Mouse (Mus musculus): ENCODE data around the gene Apeh. TPM values are rescaled to one million over a fixed set of nuclear protein-coding genes. Genes with fewer than 3 reads are reported as not detected.

The Apeh gene
- polyA plus RNA-seq, 1 experiment, result 74.8 TPM

DNA sequence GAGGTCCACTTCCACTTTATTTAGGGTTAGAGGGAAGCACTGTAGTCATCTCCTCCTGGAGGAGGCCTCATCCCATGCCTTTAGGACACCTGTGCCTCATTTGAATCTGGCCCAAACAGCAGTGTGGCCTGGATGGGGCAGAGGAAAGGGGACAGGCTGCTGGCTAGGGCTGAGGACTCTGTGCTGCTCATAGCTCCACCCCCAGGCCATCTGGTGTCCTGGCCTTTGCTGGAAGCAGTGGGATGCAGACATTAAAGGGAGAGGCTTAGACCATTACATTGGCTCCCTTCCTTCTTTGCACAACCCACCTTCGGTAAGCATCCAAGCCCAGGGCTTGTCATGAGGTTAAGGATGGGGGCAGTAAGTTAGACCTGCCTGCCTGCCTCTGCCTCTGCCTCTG is 39.1 kb upstream of the Apeh start:
- WGBS, result 84% methylated on average over 1 of the region's 1 CpGs
- no peak for DNase-seq
- Histone ChIP-seq H3K4me1 (ENCODE audit: control insufficient read depth, insufficient read depth, low read length) (no peaks in the 10 kb centered on the region), H3K4me3 (replicated peaks; ENCODE audit: extremely low read depth, low read depth, low read length) (no peak overlapping the region)
- TF ChIP-seq CTCF (IDR thresholded peaks at IDR 0.05; ENCODE audit: insufficient read depth, low read length), result no peak
- no peak for TF ChIP-seq POLR2A (IDR thresholded peaks at IDR 0.05; ENCODE audit: borderline replicate concordance, extremely low read depth, low read depth, low read length)

DNA sequence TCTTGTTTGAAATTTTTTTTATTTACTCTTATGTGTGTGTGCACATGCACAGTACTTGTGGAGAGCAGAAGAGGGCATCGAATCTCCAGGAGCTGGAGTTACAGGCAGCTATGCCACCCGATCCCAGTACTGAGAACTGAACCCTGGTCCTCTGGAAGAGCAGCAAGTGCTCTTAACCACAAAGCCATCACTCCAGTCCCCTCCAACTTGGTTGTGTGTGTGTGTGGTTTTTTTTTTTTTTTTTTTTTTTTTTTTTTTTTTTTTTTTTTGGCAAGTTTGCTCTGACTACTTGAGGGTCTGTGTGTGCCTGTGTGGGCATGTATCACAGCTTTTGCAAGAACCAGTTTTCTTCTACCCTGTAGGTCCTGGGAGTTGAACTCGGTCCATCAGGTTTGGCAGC is 38.0 kb upstream of the Apeh start:
- Histone ChIP-seq H3K4me3 (replicated peaks; ENCODE audit: extremely low read depth, low read depth, low read length) (no peak overlapping the region), H3K4me1 (ENCODE audit: control insufficient read depth, insufficient read depth, low read length) (no peaks in the 10 kb centered on the region)
- WGBS, result 89% methylated on average over 3 of the region's 3 CpGs
- DNase-seq, result no peak
- TF ChIP-seq CTCF (IDR thresholded peaks at IDR 0.05; ENCODE audit: insufficient read depth, low read length) (no peak), POLR2A (IDR thresholded peaks at IDR 0.05; ENCODE audit: borderline replicate concordance, extremely low read depth, low read depth, low read length) (no peak)

DNA sequence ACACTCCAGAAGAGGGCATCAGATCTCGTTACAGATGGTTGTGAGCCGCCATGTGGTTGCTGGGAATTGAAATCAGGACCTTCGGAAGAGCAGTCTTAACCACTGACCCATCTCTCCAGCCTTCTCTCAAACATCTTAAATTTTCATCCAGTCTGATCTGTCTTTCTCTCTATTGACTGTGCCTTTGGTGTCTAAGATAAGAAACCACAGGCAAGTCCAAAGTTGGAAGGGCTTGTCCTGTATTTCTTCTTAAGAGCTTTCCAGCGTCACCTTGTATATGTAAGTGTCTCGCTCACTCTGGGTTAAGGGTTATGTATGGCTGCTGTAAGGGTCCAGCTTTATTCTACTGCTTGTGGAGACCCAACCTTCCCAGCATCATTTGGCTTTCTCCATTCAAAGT is 37.1 kb upstream of the Apeh start:
- 78% methylated on average over 5 of the region's 5 CpGs for WGBS

DNA sequence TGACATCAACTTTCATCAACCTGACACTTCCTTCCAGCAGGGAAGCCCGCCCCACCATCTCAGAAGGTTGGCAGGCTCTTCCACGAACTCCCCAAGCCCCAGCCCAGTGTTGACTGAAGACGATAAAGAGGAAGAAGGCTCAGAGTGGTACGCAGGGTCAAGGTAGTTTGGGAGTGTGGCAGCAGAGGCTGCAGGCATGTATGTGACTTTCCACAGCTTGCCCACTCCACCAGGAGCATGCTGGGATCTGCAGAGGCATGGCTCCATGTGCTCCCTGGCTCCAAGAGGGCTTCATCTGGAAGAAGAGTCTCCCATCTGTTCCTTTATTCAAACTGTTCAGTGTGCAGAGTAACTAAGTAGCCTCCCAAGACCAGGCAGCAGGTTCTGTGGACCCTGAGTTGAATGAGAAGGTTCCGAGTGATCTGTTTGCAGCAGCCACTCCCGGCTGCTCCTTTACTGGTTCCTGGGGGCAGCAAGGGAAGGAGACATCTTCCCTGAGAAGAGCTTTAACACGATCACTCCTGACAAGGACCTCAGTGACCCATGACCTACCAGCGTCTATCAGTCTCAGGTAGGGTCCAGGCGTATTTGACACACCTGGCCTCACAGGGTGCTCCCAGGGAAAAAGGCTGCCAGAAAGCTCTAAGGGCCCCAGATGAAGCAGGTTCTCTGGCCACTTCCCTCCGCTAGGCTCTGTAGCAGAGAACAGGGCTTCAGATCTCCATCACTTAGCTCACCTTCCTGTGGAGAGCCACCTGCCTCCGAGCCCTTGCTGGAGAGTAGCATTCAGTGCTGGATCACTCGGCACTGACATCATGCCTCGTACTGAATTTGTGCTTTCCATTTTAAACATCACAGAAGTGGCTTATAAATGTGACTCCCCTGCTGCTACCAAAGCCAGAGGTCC is 34.9 kb upstream of the Apeh start:
- 67% methylated on average over 13 of the region's 13 CpGs for WGBS
- no peak for TF ChIP-seq POLR2A (IDR thresholded peaks at IDR 0.05; ENCODE audit: borderline replicate concordance, extremely low read depth, low read depth, low read length)
- TF ChIP-seq CTCF (IDR thresholded peaks at IDR 0.05; ENCODE audit: insufficient read depth, low read length), result no peak
- Histone ChIP-seq H3K4me1 (ENCODE audit: control insufficient read depth, insufficient read depth, low read length) (no peaks in the 10 kb centered on the region), H3K4me3 (replicated peaks; ENCODE audit: extremely low read depth, low read depth, low read length) (no peak overlapping the region)
- DNase-seq, result no peak

More for the DNA sequence above, 37.1 kb upstream of the Apeh start:
- Histone ChIP-seq H3K4me1 (ENCODE audit: control insufficient read depth, insufficient read depth, low read length) (no peaks in the 10 kb centered on the region), H3K4me3 (replicated peaks; ENCODE audit: extremely low read depth, low read depth, low read length) (no peak overlapping the region)
- TF ChIP-seq POLR2A (IDR thresholded peaks at IDR 0.05; ENCODE audit: borderline replicate concordance, extremely low read depth, low read depth, low read length), result no peak
- no peak for TF ChIP-seq CTCF (IDR thresholded peaks at IDR 0.05; ENCODE audit: insufficient read depth, low read length)
- DNase-seq, result no peak

DNA sequence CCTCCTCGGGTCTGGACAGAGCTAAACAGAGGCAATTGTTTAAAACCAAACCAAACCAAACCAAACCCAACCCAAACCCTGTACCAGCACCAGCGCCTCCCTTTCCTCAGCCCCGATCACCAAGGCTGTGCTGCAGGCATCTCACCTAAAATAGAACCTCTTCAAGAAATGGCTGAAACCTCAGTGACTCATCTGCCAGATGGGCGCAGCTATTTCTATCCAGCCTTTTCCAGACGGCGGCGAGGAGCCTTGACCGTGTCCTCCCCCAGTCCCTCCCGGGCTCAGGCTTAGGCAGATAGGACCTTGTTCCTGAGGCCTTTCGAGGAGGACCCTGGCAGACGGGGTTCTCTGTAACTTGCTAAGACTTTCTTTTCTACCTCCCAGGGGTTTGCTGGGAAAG is 33.8 kb upstream of the Apeh start:
- DNase-seq, result no peak
- WGBS, result 82% methylated on average over 11 of the region's 11 CpGs

DNA sequence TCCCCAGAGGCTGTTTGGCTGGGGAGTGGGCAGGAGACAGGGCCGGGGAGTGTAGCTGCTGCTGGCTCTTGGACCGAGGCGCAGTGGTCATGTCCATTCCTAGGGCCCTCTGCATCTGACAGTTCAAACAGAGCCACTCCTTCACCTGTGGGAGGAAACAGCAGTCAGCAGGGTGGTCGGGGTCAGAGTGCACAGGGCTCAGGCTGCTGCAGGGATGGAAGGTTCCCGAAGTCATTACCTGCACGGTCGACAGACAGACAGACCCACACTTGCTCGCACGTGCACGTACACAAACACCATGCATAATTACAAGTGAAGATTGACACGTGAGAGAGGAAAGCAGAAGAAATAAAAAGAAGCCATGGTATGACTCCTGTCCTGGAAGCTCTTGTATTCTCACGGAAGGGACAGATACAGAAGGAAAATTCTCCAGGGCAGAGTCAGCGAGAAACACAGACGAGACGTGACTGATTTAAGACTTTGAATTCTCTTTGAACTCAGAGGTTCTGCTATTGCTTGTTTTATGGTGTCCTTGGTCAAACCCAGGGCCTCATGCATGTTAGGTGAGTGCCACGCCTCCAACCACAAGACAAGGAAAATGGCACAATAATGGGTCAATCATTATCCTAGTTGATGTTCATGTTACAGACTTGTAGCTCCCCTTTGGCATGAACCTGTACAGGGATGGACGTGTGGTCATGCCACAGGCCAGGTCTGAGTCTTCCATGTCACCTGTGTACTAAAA is 32.2 kb upstream of the Apeh start:
- whole genome bisulfite sequencing, result 77% methylated on average over 17 of the region's 17 CpGs
- H3K4me1 ChIP-seq (ENCODE audit: control insufficient read depth, insufficient read depth, low read length), result no peaks in the 10 kb centered on the region
- TF ChIP-seq POLR2A (IDR thresholded peaks at IDR 0.05; ENCODE audit: borderline replicate concordance, extremely low read depth, low read depth, low read length), result no peak
- TF ChIP-seq CTCF (IDR thresholded peaks at IDR 0.05; ENCODE audit: insufficient read depth, low read length), result no peak
- no peak overlapping the region for H3K4me3 ChIP-seq (replicated peaks; ENCODE audit: extremely low read depth, low read depth, low read length)
- no peak for DNase-seq

More for the DNA sequence above, 33.8 kb upstream of the Apeh start:
- Histone ChIP-seq H3K4me3 (replicated peaks; ENCODE audit: extremely low read depth, low read depth, low read length) (no peak overlapping the region), H3K4me1 (ENCODE audit: control insufficient read depth, insufficient read depth, low read length) (no peaks in the 10 kb centered on the region)
- no peak for TF ChIP-seq POLR2A (IDR thresholded peaks at IDR 0.05; ENCODE audit: borderline replicate concordance, extremely low read depth, low read depth, low read length)
- no peak for TF ChIP-seq CTCF (IDR thresholded peaks at IDR 0.05; ENCODE audit: insufficient read depth, low read length)

DNA sequence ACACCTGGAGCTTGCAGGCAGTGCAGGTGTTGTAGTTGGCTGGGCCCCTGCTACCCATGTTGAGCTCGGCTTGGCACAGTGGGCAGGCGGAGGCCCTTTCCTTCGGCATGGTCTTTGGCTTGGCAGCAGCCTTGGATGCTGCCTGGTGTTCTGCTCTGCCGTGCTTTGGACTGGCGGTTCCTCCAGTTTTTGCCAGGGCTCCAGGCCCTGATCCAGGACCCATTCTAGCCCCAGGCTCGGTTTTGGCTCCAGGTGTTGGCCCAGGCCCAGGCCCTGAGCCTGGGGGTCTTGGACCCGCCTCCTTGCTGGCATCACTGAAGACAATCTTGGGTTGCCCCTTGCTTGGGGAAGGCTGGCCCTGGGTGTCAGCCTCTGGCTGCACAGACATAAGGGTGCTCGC is 31.3 kb upstream of the Apeh start:
- WGBS, result 92% methylated on average over 8 of the region's 8 CpGs
- H3K4me1 ChIP-seq (ENCODE audit: control insufficient read depth, insufficient read depth, low read length), result no peaks in the 10 kb centered on the region
- no peak for DNase-seq
- TF ChIP-seq POLR2A (IDR thresholded peaks at IDR 0.05; ENCODE audit: borderline replicate concordance, extremely low read depth, low read depth, low read length), result no peak
- no peak for TF ChIP-seq CTCF (IDR thresholded peaks at IDR 0.05; ENCODE audit: insufficient read depth, low read length)
- H3K4me3 ChIP-seq (replicated peaks; ENCODE audit: extremely low read depth, low read depth, low read length), result no peak overlapping the region

DNA sequence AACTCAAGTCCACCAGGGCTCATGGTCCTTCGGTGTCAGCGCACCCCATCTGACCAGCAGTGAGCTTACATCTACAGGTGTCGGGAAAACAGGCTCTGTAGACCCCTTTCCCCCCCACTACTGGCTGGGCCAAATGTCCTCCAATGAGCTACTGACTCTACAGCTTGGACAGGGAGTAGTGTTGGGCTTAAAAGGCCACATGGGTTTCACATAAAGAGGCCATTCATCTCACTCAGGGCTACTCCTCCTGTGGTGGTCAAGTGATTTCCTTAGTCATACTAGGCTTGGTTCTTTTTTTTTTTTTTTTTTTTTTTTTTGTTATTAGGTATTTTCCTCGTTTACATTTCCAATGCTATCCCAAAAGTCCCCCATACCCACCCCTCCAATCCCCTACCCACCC is 29.5 kb upstream of the Apeh start:
- Histone ChIP-seq H3K4me3 (replicated peaks; ENCODE audit: extremely low read depth, low read depth, low read length) (no peak overlapping the region), H3K4me1 (ENCODE audit: control insufficient read depth, insufficient read depth, low read length) (peaks cover 4% of the 10 kb centered on the region)
- TF ChIP-seq POLR2A (IDR thresholded peaks at IDR 0.05; ENCODE audit: borderline replicate concordance, extremely low read depth, low read depth, low read length) (no peak), CTCF (IDR thresholded peaks at IDR 0.05; ENCODE audit: insufficient read depth, low read length) (no peak)
- WGBS, result 78% methylated on average over 4 of the region's 4 CpGs
- no peak for DNase-seq

DNA sequence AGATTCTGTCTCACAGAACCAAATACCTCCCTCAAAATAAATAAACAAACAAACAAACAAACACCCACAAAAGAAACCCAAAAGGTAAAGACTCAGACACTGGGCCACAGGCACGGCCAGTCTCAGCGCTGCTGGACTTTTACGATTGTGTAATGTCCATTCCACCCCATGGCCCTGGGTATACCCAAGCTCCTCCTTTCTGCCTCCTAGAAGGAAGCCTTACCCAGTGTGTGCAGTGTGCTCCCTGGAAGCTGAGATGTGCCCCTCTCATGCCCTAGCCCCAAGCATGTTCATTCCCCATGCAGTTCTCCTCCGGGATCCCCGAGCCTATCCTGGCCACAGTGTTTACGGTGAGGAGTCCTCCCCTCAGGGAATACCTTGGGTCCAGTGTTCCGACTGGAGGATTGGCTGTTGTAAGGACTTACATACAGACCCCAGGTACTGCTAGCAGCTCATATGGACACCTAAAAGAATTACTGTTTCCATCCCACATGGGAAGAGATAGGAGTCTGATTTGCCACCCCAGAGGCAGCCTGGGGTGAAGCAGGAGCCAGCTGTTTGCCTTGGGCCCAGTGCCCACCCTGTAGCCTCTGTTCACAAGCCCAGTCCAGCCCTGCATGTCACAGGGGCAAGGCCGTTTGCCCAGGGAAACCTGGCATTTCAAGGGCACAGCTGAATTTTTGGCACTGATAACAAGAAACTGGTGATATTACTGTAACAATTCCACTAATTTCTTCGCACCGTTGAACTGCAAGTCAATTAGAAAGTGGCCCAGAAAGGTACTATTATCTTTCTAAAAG is 27.0 kb upstream of the Apeh start:
- DNase-seq, result no peak
- WGBS, result 85% methylated on average over 10 of the region's 10 CpGs
- Histone ChIP-seq H3K4me1 (ENCODE audit: control insufficient read depth, insufficient read depth, low read length) (peaks cover 4% of the 10 kb centered on the region), H3K4me3 (replicated peaks; ENCODE audit: extremely low read depth, low read depth, low read length) (no peak overlapping the region)
- TF ChIP-seq POLR2A (IDR thresholded peaks at IDR 0.05; ENCODE audit: borderline replicate concordance, extremely low read depth, low read depth, low read length), result no peak
- no peak for TF ChIP-seq CTCF (IDR thresholded peaks at IDR 0.05; ENCODE audit: insufficient read depth, low read length)

Data from lung, adult 2 months (tissue).